Mouse (Mus musculus): ENCODE measurements at regions not wholly inside any gene's neighbourhood (a gene's known extent, or its start where the extent isn't known, plus 50 kb on each side); places are given as distances from the start of the nearest gene placed in this dataset.

GRCm38 (mm10) chr7:129784966-129785365, 193.3 kb downstream of the Wdr11 start:
- Histone ChIP-seq H3K27ac (ENCODE audit: insufficient read depth, low read length) (no peak overlapping the region), H3K4me1 (ENCODE audit: control insufficient read depth, insufficient read depth, low read length) (no peaks in the 10 kb centered on the region), H3K4me3 (ENCODE audit: insufficient read depth, low read length) (no peak overlapping the region)
- no peak for TF ChIP-seq CTCF (IDR thresholded peaks at IDR 0.05; ENCODE audit: extremely low read depth, insufficient read depth, low read length)
- no peak for TF ChIP-seq POLR2A (IDR thresholded peaks at IDR 0.05; ENCODE audit: extremely low read depth, insufficient read depth, low read length)

DNA sequence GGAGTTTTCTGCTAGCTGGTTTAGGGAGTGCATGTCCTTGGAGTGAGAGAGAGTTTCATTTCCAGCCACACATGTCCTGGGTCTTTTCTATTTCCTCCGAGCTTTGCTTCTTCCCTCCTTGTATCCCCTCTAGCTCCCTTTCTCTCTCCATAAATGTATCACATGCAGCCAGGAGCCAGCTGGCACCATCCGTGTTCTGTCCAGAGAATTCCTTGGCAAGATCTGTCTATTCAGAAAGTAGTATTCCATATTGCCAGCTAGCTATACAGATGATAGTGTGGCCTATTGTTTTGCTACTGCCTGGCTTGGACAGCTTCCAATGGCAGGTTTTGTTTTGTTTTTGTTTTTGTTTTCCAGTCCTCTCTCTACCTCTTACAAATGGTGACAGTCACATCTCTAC, 195.3 kb downstream of the Wdr11 start:
- H3K27ac ChIP-seq (ENCODE audit: insufficient read depth, low read length), result no peak overlapping the region
- H3K4me1 ChIP-seq (ENCODE audit: control insufficient read depth, insufficient read depth, low read length), result no peaks in the 10 kb centered on the region
- TF ChIP-seq CTCF (IDR thresholded peaks at IDR 0.05; ENCODE audit: extremely low read depth, insufficient read depth, low read length), result no peak
- no peak for TF ChIP-seq POLR2A (IDR thresholded peaks at IDR 0.05; ENCODE audit: extremely low read depth, insufficient read depth, low read length)
- H3K4me3 ChIP-seq (ENCODE audit: insufficient read depth, low read length), result no peak overlapping the region

DNA sequence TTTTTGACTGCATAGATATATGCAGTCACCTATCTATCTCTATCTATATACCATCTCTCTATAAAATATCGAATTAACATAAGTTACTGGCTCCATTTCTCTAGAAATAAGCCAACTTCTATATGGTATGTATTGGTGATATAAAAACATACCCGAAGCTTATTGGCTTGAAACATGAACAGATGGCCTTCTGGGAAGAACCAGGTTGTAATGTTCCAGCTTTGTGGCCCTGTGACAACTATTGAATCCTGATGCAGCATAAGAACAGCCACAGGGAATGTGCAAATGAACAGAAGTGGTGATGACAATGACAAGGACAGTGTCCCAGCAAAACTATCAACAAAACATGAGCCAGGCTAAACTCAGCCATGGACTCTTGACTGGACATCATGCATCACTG, 196.1 kb downstream of the Wdr11 start:
- no peak overlapping the region for H3K27ac ChIP-seq (ENCODE audit: insufficient read depth, low read length)

GRCm38 (mm10) chr7:129789461-129789860, 197.8 kb downstream of the Wdr11 start:
- no peak overlapping the region for H3K4me3 ChIP-seq (ENCODE audit: insufficient read depth, low read length)
- no peak for TF ChIP-seq CTCF (IDR thresholded peaks at IDR 0.05; ENCODE audit: extremely low read depth, insufficient read depth, low read length)
- TF ChIP-seq POLR2A (IDR thresholded peaks at IDR 0.05; ENCODE audit: extremely low read depth, insufficient read depth, low read length), result no peak
- H3K4me1 ChIP-seq (ENCODE audit: control insufficient read depth, insufficient read depth, low read length), result no peaks in the 10 kb centered on the region
- no peak overlapping the region for H3K27ac ChIP-seq (ENCODE audit: insufficient read depth, low read length)

More for the DNA sequence above, 196.1 kb downstream of the Wdr11 start:
- TF ChIP-seq POLR2A (IDR thresholded peaks at IDR 0.05; ENCODE audit: extremely low read depth, insufficient read depth, low read length), result no peak
- Histone ChIP-seq H3K4me3 (ENCODE audit: insufficient read depth, low read length) (no peak overlapping the region), H3K4me1 (ENCODE audit: control insufficient read depth, insufficient read depth, low read length) (no peaks in the 10 kb centered on the region)

- TF ChIP-seq POLR2A (IDR thresholded peaks at IDR 0.05; ENCODE audit: extremely low read depth, insufficient read depth, low read length), result no peak
- no peak for TF ChIP-seq CTCF (IDR thresholded peaks at IDR 0.05; ENCODE audit: extremely low read depth, insufficient read depth, low read length)
- Histone ChIP-seq H3K27ac (ENCODE audit: insufficient read depth, low read length) (no peak overlapping the region), H3K4me3 (ENCODE audit: insufficient read depth, low read length) (no peak overlapping the region), H3K4me1 (ENCODE audit: control insufficient read depth, insufficient read depth, low read length) (no peaks in the 10 kb centered on the region)
Observed at GRCm38 (mm10) chr7:129790590-129791449, 199.2 kb downstream of the Wdr11 start.

GRCm38 (mm10) chr7:129791450-129791820, 199.8 kb downstream of the Wdr11 start:
- no peak for TF ChIP-seq CTCF (IDR thresholded peaks at IDR 0.05; ENCODE audit: extremely low read depth, insufficient read depth, low read length)
- no peak for TF ChIP-seq POLR2A (IDR thresholded peaks at IDR 0.05; ENCODE audit: extremely low read depth, insufficient read depth, low read length)
- Histone ChIP-seq H3K27ac (ENCODE audit: insufficient read depth, low read length) (no peak overlapping the region), H3K4me3 (ENCODE audit: insufficient read depth, low read length) (no peak overlapping the region), H3K4me1 (ENCODE audit: control insufficient read depth, insufficient read depth, low read length) (no peaks in the 10 kb centered on the region)

- H3K4me1 ChIP-seq (ENCODE audit: control insufficient read depth, insufficient read depth, low read length), result no peaks in the 10 kb centered on the region
- H3K27ac ChIP-seq (ENCODE audit: insufficient read depth, low read length), result no peak overlapping the region
- no peak overlapping the region for H3K4me3 ChIP-seq (ENCODE audit: insufficient read depth, low read length)
- TF ChIP-seq CTCF (IDR thresholded peaks at IDR 0.05; ENCODE audit: extremely low read depth, insufficient read depth, low read length), result no peak
- no peak for TF ChIP-seq POLR2A (IDR thresholded peaks at IDR 0.05; ENCODE audit: extremely low read depth, insufficient read depth, low read length)
Observed at GRCm38 (mm10) chr7:129793733-129794132, 202.1 kb downstream of the Wdr11 start.

DNA sequence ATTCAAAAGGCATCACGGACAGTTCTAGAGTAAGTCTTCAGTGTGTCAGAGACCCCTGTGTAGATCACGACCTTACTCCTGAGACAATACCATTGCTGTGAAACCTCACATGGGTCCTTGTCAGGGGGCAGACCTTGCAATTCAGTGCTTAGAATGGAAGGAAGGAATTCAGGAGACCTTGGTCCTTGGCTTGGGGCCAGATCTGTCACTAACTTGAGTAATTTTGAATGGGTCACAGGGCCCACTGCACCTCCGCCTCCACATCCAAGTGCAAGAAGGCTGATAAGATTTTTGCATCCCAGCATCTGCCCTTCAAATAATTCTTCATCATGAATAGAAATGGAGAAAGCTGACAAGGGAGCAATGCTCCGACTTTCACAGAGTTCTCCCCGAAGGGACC, 202.6 kb downstream of the Wdr11 start:
- TF ChIP-seq POLR2A (IDR thresholded peaks at IDR 0.05; ENCODE audit: extremely low read depth, insufficient read depth, low read length) (no peak), CTCF (IDR thresholded peaks at IDR 0.05; ENCODE audit: extremely low read depth, insufficient read depth, low read length) (no peak)
- H3K4me1 ChIP-seq (ENCODE audit: control insufficient read depth, insufficient read depth, low read length), result no peaks in the 10 kb centered on the region
- H3K4me3 ChIP-seq (ENCODE audit: insufficient read depth, low read length), result no peak overlapping the region
- no peak overlapping the region for H3K27ac ChIP-seq (ENCODE audit: insufficient read depth, low read length)

DNA sequence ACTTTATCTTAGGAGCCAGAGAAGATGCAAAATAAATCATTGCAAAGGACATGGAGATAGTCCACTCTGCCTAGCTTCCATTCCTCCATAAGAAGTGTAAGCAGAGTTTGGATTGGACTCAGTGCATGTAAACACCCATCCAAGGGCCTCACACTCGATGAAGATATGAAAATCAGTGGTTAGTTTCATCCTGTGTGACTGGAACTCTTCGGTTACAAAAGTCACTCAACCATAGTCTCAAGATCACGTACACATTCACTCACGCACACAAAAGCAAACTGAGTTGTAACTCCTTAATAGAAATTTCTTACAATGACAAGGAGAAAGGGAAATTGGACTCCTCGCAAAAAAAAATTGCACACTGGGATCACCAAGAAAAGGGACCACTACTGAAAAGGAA, 206.9 kb downstream of the Wdr11 start:
- TF ChIP-seq CTCF (IDR thresholded peaks at IDR 0.05; ENCODE audit: extremely low read depth, insufficient read depth, low read length) (no peak), POLR2A (IDR thresholded peaks at IDR 0.05; ENCODE audit: extremely low read depth, insufficient read depth, low read length) (no peak)
- Histone ChIP-seq H3K27ac (ENCODE audit: insufficient read depth, low read length) (no peak overlapping the region), H3K4me3 (ENCODE audit: insufficient read depth, low read length) (no peak overlapping the region), H3K4me1 (ENCODE audit: control insufficient read depth, insufficient read depth, low read length) (no peaks in the 10 kb centered on the region)

DNA sequence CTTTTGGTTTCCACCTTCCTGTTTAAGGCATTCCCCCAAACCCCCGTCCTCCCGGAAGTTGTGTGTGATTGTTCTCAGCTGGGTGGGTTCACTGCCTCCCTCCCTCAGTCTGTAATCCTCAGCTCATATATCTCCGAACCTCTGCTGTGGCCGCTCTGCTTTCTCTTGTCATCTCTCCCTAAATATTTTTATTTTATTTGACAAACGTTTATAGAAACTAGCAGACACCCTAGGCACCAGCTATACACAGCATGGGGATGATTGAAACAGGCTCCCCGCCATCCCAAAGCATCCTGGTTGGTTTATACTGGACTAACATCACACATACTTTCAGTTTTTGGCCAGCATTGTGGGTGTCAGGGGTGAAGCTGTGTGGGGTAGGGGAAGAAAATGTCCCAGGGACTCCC, 208.8 kb downstream of the Wdr11 start:
- Histone ChIP-seq H3K4me1 (ENCODE audit: control insufficient read depth, insufficient read depth, low read length) (no peaks in the 10 kb centered on the region), H3K27ac (ENCODE audit: insufficient read depth, low read length) (no peak overlapping the region), H3K4me3 (ENCODE audit: insufficient read depth, low read length) (no peak overlapping the region)
- TF ChIP-seq POLR2A (IDR thresholded peaks at IDR 0.05; ENCODE audit: extremely low read depth, insufficient read depth, low read length) (no peak), CTCF (IDR thresholded peaks at IDR 0.05; ENCODE audit: extremely low read depth, insufficient read depth, low read length) (no peak)

Measured in cortical plate, adult 2 months (tissue).